Mouse (Mus musculus): Measurements from ENCODE around the gene Zfyve16. TPM values are rescaled to one million over a fixed set of nuclear protein-coding genes. Genes with fewer than 3 reads are reported as not detected.

Zfyve16 gene
- polyA plus RNA-seq, 1 experiment from 2014 or later, result 1.5 TPM

DNA sequence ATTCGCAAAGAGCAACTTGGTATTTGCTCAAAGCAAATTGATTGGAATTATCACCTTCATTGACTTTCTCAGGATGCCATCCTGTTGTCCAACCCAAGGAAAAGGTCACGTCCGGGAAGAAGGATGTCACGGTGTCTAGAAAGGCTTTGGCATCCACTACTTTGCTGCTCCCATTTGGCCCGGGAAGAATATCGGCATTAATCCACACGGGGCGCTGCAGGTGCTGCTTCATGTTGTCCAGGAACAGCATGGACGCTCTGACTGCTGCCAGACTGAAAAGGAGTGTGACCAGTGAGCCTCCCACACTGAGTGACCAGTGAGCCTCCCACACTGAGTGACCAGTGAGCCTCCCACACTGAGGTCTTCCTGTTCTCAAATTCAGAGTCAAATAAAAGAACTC lies 62.8 kb downstream of the Zfyve16 start:
- Histone ChIP-seq H3K27ac (replicated peaks) (no peak overlapping the region), H3K9ac (no peak overlapping the region), H3K36me3 (replicated peaks) (no peaks in the 10 kb centered on the region), H3K4me2 (no peak overlapping the region), H3K4me3 (replicated peaks) (no peak overlapping the region), H3K4me1 (replicated peaks) (no peaks in the 10 kb centered on the region), H3K9me3 (replicated peaks) (no peaks in the 10 kb centered on the region), H3K27me3 (no peaks in the 10 kb centered on the region)
- WGBS (ENCODE audit: insufficient replicate concordance), result 72% methylated on average over 9 of the region's 9 CpGs
- no peak for ATAC-seq (ENCODE audit: insufficient read depth)

DNA sequence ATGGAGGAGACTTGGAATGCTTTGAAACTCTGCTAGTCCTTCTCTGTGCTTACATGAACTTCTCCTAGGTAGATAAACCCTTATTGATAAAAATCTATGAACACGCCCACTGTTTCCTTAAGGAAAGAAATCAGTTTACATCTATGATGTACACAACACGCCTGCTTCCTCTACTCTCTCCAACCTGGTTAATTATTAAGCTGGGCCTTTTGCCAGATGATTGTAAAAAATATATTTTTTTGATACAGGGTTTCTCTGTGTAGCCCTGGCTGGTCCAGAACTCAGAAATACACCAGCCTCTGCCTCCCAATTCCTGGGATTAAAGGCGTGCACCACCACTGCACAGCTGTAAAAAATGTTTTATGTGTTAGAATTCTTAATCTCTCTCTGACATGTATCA lies 66.0 kb downstream of the Zfyve16 start:
- ATAC-seq (ENCODE audit: insufficient read depth), result no peak
- 57% methylated on average over 3 of the region's 3 CpGs for WGBS (ENCODE audit: insufficient replicate concordance)
- H3K4me1 ChIP-seq (replicated peaks), result no peaks in the 10 kb centered on the region

DNA sequence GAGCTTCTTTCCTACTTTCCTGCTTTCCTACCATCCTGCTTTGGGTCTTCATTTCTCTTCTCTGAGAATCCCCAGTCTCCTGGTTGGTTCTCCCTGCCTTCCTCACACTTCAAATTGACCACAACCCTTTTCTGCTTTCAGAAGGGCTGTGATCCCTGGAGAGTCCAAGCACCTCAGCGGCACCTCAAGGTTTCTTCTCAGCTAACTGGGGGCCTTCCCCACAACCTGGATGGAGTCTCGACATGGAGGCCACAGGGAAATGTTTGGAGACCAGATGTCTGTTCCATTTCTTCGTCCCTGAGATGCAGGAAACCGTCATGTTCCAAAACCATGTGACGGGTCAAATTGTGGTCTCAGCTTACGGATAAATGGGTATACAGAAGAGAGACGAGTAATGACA lies 83.8 kb downstream of the Zfyve16 start:
- WGBS (ENCODE audit: insufficient replicate concordance), result 69% methylated on average over 7 of the region's 7 CpGs
- Histone ChIP-seq H3K36me3 (replicated peaks) (no peaks in the 10 kb centered on the region), H3K9ac (no peak overlapping the region), H3K4me1 (replicated peaks) (no peaks in the 10 kb centered on the region), H3K4me3 (replicated peaks) (no peak overlapping the region), H3K4me2 (no peak overlapping the region), H3K27me3 (no peaks in the 10 kb centered on the region), H3K9me3 (replicated peaks) (no peaks in the 10 kb centered on the region), H3K27ac (replicated peaks) (no peak overlapping the region)
- no peak for ATAC-seq (ENCODE audit: insufficient read depth)

More for the DNA sequence above, 66.0 kb downstream of the Zfyve16 start:
- H3K4me2 ChIP-seq, result no peak overlapping the region
- no peak overlapping the region for H3K27ac ChIP-seq (replicated peaks)
- H3K4me3 ChIP-seq (replicated peaks), result no peak overlapping the region
- H3K27me3 ChIP-seq, result no peaks in the 10 kb centered on the region
- H3K36me3 ChIP-seq (replicated peaks), result no peaks in the 10 kb centered on the region
- no peak overlapping the region for H3K9ac ChIP-seq
- no peaks in the 10 kb centered on the region for H3K9me3 ChIP-seq (replicated peaks)

DNA sequence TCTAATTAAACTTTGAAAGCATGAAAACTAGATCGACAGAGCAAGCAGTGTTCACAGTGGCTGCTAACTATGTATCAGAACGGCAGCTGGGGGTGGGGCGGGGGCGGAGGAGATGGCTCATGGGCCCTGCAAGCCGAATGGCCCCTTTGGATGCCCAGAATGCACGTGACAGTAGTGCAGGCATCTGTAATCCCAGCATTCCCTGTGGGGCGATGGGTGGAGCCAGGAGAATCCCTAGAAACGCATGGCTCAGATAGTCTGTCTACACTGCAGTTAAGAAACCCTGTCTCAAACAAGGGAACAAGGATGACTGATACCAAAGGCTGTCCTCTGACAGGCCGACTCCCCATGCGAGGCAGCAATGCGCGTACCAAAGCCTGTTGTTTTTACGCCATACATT lies 90.4 kb downstream of the Zfyve16 start:
- Histone ChIP-seq H3K27me3 (no peaks in the 10 kb centered on the region), H3K4me2 (no peak overlapping the region), H3K4me1 (replicated peaks) (no peaks in the 10 kb centered on the region), H3K27ac (replicated peaks) (no peak overlapping the region), H3K9me3 (replicated peaks) (no peaks in the 10 kb centered on the region), H3K4me3 (replicated peaks) (no peak overlapping the region), H3K36me3 (replicated peaks) (no peaks in the 10 kb centered on the region), H3K9ac (no peak overlapping the region)
- no peak for ATAC-seq (ENCODE audit: insufficient read depth)
- 67% methylated on average over 13 of the region's 13 CpGs for WGBS (ENCODE audit: insufficient replicate concordance)

DNA sequence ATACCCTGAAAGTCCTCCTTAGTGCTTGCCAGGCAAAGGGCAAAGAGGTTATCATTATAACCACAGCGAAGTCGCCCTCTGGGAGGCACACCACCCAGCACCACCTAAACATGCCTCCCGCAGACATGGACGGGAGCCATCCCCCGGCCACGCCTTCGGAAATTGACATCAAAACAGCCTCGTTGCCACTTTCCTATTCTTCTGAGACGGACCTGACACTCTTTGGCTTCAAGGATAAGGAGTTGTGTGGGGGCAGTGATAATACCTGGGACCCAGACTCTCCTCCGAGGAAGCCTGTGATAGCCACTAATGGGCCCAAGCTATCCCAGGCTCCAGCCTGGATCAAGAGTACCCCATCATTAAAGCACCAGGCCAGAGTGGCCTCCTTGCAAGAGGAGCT lies 92.0 kb downstream of the Zfyve16 start:
- Histone ChIP-seq H3K4me3 (replicated peaks) (no peak overlapping the region), H3K4me2 (no peak overlapping the region), H3K9ac (no peak overlapping the region), H3K4me1 (replicated peaks) (no peaks in the 10 kb centered on the region), H3K36me3 (replicated peaks) (no peaks in the 10 kb centered on the region), H3K9me3 (replicated peaks) (no peaks in the 10 kb centered on the region), H3K27me3 (no peaks in the 10 kb centered on the region), H3K27ac (replicated peaks) (no peak overlapping the region)
- WGBS (ENCODE audit: insufficient replicate concordance), result 68% methylated on average over 10 of the region's 10 CpGs
- ATAC-seq (ENCODE audit: insufficient read depth), result no peak

Other genes with a start within 250 kb of the Zfyve16 start
- 0.30 and 0.38 TPM in 2 replicates for gene Gm20379, start 224.9 kb downstream of the Zfyve16 start, polyA plus RNA-seq (2015; fragmentation: Nextera tagmentation; extraction: Ambion mirVana)
- gene Dhfr, start 176.1 kb downstream of the Zfyve16 start, polyA plus RNA-seq (2015; fragmentation: Nextera tagmentation; extraction: Ambion mirVana), result 14.3 and 15.9 TPM in 2 replicates
- 8.1 and 8.8 TPM in 2 replicates for gene Msh3, start 175.9 kb downstream of the Zfyve16 start, polyA plus RNA-seq (2015; fragmentation: Nextera tagmentation; extraction: Ambion mirVana)
- gene Ankrd34b, start 105.0 kb downstream of the Zfyve16 start, polyA plus RNA-seq (2015; fragmentation: Nextera tagmentation; extraction: Ambion mirVana), result 0.03 TPM in 1 of 2 replicates, not detected in the other
- gene Fam151b, start 46.9 kb downstream of the Zfyve16 start, polyA plus RNA-seq (2015; fragmentation: Nextera tagmentation; extraction: Ambion mirVana), result 0.10 TPM in 1 of 2 replicates, not detected in the other
- not detected in 2 replicates for gene Spz1, start 45.3 kb upstream of the Zfyve16 start, polyA plus RNA-seq (2015; fragmentation: Nextera tagmentation; extraction: Ambion mirVana)
- gene Serinc5, start 80.2 kb upstream of the Zfyve16 start, polyA plus RNA-seq (2015; fragmentation: Nextera tagmentation; extraction: Ambion mirVana), result 17.3 and 20.1 TPM in 2 replicates